Mouse (Mus musculus): ENCODE measurements around the gene Nfatc2.

The Nfatc2 gene

DNA sequence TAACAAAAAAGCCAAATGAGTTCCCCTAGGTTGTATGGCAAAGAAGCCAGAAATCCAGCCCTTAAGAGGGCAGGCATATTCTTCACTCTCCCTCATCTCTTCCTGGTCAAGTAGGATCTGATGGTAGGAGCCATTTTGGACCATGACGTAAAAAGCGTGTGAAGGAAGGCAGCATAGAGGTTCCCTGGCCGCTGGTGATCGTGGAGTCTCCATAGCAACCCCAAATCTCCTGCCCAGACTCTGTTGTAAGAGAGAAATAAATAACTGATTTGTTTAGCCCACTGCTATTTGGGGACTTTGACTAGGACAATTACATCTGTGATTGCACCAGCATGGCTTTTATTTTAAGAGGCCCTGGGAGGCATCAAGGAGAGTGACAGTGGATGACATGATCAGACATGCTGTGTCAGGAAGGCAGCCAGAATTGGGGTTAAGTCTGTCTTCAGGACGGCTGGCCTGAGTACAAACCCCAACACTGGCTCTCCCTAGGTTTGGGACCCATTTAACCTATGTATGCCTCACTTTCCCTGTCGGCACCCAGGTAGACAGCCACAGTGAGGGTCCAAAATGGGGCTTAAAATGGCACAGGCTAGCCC is 8.3 kb upstream of the Nfatc2 start:
- no peak for DNase-seq (ENCODE audit: extremely low spot score, low spot score)

DNA sequence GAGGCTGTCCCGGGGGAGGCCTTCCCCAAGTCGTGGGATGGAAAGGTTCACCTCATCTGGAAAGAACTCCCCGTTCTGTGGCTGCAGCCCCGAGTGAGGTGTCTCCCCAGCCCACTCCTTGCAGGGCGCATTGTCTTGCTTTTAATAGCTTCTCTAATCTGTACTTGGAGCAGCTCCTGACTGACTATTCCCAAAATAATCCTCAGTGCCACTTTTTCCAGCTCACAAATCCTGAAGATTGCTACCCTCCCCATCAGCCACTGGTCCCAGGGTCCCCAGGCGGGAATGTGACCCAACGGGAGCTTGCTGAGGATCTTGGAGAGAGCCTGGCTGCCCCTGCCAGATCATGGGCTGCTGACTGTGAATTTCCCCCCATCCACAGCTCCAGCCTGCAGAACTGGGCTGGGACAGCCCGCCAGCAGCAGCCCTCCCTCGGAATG is 6.7 kb upstream of the Nfatc2 start:
- DNase-seq (ENCODE audit: extremely low spot score, low spot score): no peak

- no peak for DNase-seq (ENCODE audit: extremely low spot score, low spot score)
These were observed 3.2 kb upstream of the Nfatc2 start for GRCm38 (mm10) chr2:168604655-168605070.

DNA sequence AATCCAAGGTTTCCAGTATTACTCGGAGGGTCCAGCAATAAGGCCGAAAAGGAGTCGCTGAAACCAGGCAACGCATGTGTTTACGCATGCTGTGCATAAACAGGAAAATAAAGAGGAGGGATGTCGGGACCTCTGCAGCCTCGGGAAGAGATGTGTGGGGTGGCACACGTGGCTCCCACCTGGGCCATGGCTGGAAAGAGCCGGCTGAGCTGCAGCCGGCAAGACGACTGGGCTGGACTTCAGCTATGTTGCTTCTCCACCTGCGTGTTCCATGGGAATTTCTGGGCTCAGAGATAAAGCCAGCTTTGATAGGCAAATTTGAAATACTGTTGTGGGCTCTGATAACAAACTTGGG is 907 bp upstream of the Nfatc2 start:
- no peak for DNase-seq (ENCODE audit: extremely low spot score, low spot score)

DNA sequence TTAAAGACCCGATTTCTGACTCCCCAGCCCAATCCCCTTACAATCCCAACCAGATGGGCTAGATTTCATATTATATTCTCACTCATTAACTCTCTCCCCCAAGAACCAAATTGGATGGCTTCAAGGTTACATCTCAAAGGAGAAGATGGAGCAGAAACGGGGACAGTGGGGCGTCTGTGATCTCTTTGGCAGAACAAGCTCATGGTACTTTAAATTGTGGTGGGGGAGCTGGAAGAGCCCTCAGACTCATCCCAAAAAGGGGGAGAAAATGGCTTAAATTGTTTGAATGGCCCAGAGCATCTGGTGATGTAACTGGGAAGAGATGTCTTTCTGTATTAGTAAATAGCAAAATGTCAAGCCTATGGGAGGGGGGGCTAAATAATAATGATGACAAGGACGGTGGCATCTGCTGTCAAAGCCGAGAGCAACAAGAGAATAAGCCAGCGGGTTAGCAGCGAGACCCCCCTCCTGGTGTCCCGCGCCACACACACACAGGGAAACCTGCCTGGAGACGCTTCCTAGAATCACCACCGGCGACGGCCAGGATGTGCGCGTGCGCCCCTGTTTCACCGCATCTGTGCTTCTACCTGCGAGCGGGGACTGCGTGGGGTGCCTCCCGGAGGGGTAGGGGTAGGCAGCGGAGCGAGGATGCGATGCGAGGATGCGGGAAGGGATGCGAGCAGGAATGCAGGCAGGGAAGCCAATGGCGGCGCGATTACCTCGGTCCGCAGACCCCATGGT is 537 bp downstream of the Nfatc2 start:
- peak; percentile 60 for DNase-seq (ENCODE audit: extremely low spot score, low spot score)

DNA sequence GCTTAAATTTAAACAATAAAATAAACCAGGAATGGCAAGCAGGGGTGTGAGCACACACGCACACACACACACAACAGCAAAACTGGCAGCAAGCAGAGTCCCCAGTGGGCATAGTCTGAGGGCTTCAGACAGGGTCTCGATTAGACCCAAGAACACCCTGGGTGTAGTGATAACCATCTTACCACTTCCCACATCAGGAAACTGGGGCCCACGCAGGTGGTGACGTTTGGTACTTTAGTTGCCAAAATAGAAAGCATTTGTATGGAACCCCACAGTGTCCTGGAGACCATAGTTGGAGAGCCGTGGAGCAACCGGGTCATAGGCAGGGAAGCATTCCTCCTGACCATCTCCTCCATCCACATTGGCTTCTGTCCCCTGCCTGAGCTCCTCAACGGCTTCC is 5.8 kb downstream of the Nfatc2 start:
- no peak for DNase-seq (ENCODE audit: extremely low spot score, low spot score)

- no peak for DNase-seq (ENCODE audit: extremely low spot score, low spot score)
These were observed 7.8 kb downstream of the Nfatc2 start for GRCm38 (mm10) chr2:168593676-168594075.

DNA sequence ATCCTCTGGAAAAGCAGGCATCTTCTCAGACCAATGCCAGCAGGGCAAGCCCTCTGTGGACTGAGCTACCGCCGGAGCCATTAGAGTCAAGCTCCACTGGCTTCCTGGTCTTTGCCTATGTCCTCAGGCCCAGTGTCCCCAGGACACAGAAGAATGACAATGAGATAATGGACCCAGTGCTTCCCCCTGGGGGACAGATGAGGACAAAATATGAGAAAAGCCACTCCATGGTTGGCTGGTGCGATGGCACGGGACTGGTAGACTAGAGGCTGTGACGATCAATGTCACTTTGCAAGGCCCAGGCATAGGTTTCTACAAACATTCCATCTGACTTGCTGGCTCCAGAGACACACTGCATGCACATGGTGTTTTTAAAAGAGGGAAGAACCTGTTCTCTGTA is 8.5 kb downstream of the Nfatc2 start:
- DNase-seq (ENCODE audit: extremely low spot score, low spot score): no peak

DNA sequence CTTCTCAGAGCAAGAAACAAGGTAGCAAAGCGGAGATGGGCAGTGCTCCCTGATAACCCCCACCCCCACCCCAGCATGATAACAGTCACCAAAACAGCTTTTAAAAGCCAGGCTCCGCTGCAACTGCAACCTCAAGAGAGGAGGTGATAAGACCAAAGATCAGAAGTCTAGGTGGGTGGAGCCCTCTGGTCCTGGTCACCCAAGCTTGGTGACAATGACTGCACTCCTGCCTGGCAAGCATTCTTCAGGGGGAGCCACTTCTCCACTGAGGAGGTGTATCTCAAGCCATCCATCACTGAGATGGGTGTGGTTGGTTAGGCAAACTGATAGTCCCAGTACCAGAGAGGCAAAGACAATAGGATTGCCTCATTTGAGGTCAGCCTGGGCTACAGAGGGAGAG is 10.4 kb downstream of the Nfatc2 start:
- DNase-seq (ENCODE audit: extremely low spot score, low spot score): no peak

DNA sequence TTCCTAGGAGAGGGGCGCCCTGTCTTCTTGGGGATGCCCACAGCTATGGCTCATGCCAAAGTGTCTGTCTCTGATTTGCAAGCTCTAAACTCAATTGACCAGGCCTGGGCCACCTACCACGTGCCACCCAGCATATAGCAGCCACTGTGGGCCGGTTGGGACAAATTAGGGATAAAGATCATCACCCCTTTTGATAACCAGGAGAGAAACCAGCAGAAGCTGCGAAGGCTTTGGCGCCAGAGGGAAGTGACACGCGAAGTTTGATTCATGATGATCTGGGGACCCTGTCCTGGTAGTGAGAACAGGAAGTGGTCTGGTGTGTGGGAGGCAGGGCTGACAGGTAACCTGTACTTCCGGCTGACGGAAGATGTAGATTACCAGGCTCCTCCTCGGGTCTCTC is 10.9 kb downstream of the Nfatc2 start:
- no peak for DNase-seq (ENCODE audit: extremely low spot score, low spot score)

GRCm38 (mm10) chr2:168590168-168590551 is 11.3 kb downstream of the Nfatc2 start:
- no peak for DNase-seq (ENCODE audit: extremely low spot score, low spot score)

GRCm38 (mm10) chr2:168589368-168590167 is 11.9 kb downstream of the Nfatc2 start:
- DNase-seq (ENCODE audit: extremely low spot score, low spot score): no peak

- no peak for DNase-seq (ENCODE audit: extremely low spot score, low spot score)
These were observed 12.7 kb downstream of the Nfatc2 start for GRCm38 (mm10) chr2:168588591-168589367.

DNA sequence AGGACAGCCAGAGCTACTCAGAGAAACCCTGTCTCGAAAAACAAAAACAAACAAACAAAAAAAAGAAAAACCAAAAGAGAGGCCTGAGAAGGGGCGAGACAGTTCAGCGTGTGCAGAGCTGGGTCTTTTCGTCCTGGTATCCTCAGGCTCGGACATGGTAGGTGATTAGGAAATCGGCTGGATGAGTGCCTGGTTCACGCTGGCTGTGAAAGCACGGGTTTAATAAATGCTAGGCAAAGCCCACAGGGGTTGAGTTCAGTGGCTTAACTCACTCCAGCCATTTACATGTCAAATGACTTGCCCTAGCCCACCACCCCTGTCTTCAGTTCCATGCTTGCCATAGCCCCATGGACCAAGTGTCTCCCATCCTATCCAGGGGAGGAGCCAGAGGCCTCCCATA is 14.3 kb downstream of the Nfatc2 start:
- no peak for DNase-seq (ENCODE audit: extremely low spot score, low spot score)

GRCm38 (mm10) chr2:168586512-168586911 is 14.9 kb downstream of the Nfatc2 start:
- DNase-seq (ENCODE audit: extremely low spot score, low spot score): no peak

- DNase-seq (ENCODE audit: extremely low spot score, low spot score): no peak
These were observed 16.6 kb downstream of the Nfatc2 start for GRCm38 (mm10) chr2:168584857-168585256.

DNA sequence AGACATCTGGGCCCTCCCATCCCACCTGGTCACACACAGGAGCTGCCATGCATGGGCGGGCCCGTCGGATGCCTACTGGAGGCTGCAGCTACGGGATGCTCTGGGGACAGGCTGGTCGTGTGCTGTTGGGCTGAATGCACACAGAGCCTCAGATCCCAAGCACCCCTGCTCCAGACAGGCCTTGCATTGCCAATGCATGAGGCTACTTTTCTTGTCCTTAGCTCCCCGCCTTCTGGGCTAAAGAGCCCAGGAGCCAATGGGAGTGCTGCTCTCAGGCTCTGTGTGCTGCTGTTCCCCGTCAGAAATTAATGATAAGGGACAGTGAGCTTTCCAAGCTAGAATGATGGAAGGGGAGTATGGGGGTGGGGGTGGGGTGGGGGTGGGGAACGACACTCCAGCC is 17.0 kb downstream of the Nfatc2 start:
- DNase-seq (ENCODE audit: extremely low spot score, low spot score): no peak

DNA sequence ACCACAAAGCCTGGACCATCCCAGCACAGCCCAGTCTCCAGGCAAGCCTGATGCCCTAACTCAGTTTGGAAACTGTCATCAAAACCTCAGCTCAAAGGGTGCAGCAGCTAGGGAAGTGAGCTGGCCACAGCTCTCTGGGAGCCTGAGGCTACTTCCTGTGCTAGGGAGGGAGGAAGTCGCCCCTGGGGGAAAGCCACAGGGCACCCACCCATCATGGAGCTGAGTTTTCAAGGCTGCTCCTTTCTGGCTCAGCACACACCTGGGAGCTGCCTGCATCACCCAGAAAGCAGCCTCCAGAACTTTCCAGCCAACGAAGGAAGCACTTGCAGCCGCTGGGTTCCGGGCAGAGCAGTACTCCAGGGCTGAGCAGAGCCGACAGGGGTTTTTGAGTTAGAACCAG is 18.4 kb downstream of the Nfatc2 start:
- DNase-seq (ENCODE audit: extremely low spot score, low spot score): no peak

- no peak for DNase-seq (ENCODE audit: extremely low spot score, low spot score)
These were observed 20.1 kb downstream of the Nfatc2 start for GRCm38 (mm10) chr2:168581207-168581854.

- DNase-seq (ENCODE audit: extremely low spot score, low spot score): no peak
These were observed 21.1 kb downstream of the Nfatc2 start for GRCm38 (mm10) chr2:168580295-168580915.

All from neural tube, embryonic 10.5 days (tissue).